Mouse (Mus musculus) thymus, adult 2 months (tissue): ENCODE results near the gene Trmo. TPM values are rescaled to one million over a fixed set of nuclear protein-coding genes. Genes with fewer than 3 reads are reported as not detected.

Source experiments
- DNase-seq: peaks from one replicate; pipeline ENCODE4 v3.0.0; 2021
- H3K27ac ChIP-seq: fragments of 200-500 bp; 2 replicates; pipeline ENCODE4 v1.5.1; 2012; ENCODE audit warnings: low read length, control low read depth; ENCODE audit not compliant: control insufficient read depth, insufficient read depth
- H3K27me3 ChIP-seq: fragments of 200-500 bp; 2 replicates; pipeline ENCODE4 v1.6.1; 2012; ENCODE audit warnings: mild to moderate bottlenecking, low read length, moderate library complexity, mixed read lengths; ENCODE audit not compliant: control insufficient read depth, insufficient read depth
- H3K36me3 ChIP-seq: fragments of 200-500 bp; 2 replicates; pipeline ENCODE4 v1.6.1; 2012; ENCODE audit warnings: mild to moderate bottlenecking, low read length, moderate library complexity; ENCODE audit not compliant: control insufficient read depth, insufficient read depth
- H3K4me1 ChIP-seq: fragments of 200-500 bp; replicated peaks from 2 replicates; pipeline ENCODE4 v1.6.1; 2012; ENCODE audit warnings: low read length; ENCODE audit not compliant: control insufficient read depth, insufficient read depth
- H3K4me3 ChIP-seq: fragments of 200-500 bp; 2 replicates; pipeline ENCODE4 v1.5.1; 2012; ENCODE audit warnings: mild to moderate bottlenecking, low read length, control low read depth, moderate library complexity; ENCODE audit not compliant: control insufficient read depth, insufficient read depth
- CTCF ChIP-seq: fragments of 200-500 bp; IDR thresholded peaks from 2 replicates; pipeline ENCODE4 v1.5.1; 2012; ENCODE audit warnings: mild to moderate bottlenecking, control low read depth, low read length, moderate library complexity, borderline replicate concordance; ENCODE audit not compliant: control insufficient read depth, poor library complexity, insufficient read depth; ENCODE audit errors: extremely low read depth
- POLR2A ChIP-seq: fragments of 200-500 bp; IDR thresholded peaks from 2 replicates; pipeline ENCODE4 v1.6.1; 2012; ENCODE audit warnings: mild to moderate bottlenecking, low read length, control low read depth, moderate library complexity; ENCODE audit not compliant: control insufficient read depth, poor library complexity, insufficient read depth; ENCODE audit errors: extremely low read depth
- WGBS: fragments of 180-500 bp; shearing (Covaris S2); methylation state at CpG from one replicate; pipeline ENCODE4 v1.1.7; 2018; 5-methylcytosine and 5-hydroxymethylcytosine counted together
- polyA plus RNA-seq: library from polyadenylated mRNA; depleted of rRNA; stranded (reverse); fragments of >200 nt; gene quantifications from 2 replicates; pipeline ENCODE4 v1.2.3, GENCODE M21; 2012

Trmo gene
- polyA plus RNA-seq, 1 experiment: 13.5 TPM

DNA sequence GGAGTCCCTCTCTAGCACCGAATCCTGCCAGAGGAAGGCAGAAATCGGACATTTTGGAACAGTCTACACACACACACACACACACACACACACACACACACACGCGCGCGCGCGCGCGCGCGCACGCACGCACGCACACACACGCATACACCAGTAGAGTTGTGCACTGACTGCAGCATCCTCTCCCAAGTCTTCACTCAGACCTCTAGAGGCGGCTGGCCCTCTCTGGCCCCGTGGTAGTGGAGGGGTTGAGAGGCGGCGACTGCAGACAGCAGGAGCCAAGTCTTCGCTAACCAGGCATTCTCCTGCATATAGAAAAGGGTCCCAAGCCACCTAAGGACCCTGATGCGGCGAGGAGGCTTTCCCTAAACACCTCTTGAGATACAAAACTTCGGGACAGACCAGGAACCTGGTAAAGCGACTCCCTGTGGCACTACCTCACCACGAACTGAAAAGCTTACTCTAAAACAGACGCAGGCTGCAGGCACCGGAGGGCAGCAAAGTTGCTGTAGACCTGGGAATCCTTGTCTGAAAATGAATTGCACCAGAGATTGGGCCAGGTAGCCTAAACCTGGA lies 46.4 kb downstream of the Trmo start:
- Histone ChIP-seq H3K4me1 (peaks cover 17% of the 10 kb centered on the region), H3K27ac (no peak overlapping the region), H3K4me3 (no peak overlapping the region), H3K27me3 (peaks cover 58% of the 10 kb centered on the region), H3K36me3 (no peaks in the 10 kb centered on the region)
- TF ChIP-seq CTCF (no peak), POLR2A (no peak)
- DNase-seq: no peak
- WGBS: 1% methylated on average over 28 of the region's 28 CpGs

DNA sequence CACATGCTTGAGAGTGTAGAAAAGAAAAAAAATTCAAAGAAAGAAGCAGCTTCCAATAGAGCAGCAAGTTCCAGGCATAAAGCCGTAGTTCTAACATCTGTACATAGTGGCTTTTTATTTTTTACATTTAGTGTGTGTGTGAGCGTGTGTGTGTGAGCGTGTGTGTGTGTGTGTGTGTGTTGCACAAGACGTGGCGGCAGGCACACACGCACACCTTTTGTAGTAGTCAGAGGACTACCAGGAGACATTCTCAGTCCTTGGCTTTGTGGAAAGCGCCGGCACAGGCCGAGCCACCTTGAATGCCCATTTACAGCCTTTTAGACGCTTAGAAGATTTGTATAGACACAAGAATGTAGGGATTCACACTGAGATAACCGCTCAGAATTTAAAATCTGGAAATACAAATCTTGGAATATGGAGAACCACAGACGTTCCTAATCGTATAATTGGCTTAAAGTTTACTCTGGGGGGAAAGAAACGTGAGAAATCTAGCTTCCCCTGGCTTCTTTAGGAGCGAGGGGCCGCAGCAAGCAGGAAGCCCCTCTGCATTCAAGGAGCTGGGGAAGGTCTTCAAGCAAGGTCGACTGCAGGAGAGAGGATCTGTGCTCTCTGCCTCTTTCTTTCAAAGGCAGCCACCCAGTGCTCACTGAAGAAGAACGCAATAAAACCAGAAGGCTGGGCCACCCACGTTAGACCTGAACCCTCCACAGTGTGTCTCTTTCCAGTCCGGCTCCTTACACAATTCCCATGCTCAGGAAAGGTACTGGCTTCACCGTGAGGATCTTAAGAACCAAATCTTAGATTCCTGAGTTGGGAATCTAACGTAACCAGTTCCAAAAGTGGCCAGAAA lies 47.2 kb downstream of the Trmo start:
- Histone ChIP-seq H3K36me3 (no peaks in the 10 kb centered on the region), H3K4me3 (no peak overlapping the region), H3K27me3 (peaks cover 52% of the 10 kb centered on the region), H3K4me1 (peaks cover 17% of the 10 kb centered on the region), H3K27ac (no peak overlapping the region)
- DNase-seq: no peak
- 28% methylated on average over 22 of the region's 22 CpGs for WGBS
- no peak for TF ChIP-seq CTCF

DNA sequence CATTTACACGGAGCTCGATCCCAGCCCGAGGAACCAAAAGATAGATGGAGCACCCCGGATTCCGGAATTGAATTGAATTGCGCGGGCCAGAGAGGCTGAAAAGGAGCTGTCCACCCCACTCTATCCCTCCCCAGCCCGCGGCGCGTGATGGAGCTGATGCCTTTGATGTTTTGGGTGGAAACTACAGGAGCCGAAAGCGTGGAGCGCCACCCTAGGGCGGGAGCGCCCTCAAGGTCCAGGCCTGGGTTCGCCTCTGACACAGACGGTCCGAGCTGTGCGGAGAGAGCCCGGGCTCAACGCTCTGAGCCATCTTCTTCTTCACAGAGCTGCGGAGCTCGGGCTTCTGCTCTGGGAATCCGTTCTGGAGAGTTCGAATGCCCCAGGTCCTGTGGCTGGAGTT lies 49.7 kb downstream of the Trmo start:
- peaks cover 37% of the 10 kb centered on the region for H3K27me3 ChIP-seq
- TF ChIP-seq CTCF (no peak), POLR2A (no peak)
- H3K27ac ChIP-seq: no peak overlapping the region
- H3K4me3 ChIP-seq: no peak overlapping the region
- no peak for DNase-seq
- no peaks in the 10 kb centered on the region for H3K36me3 ChIP-seq
- H3K4me1 ChIP-seq: peaks cover 8% of the 10 kb centered on the region; the same call in 1 of the 2 replicates
- 10% methylated on average over 26 of the region's 26 CpGs for WGBS

DNA sequence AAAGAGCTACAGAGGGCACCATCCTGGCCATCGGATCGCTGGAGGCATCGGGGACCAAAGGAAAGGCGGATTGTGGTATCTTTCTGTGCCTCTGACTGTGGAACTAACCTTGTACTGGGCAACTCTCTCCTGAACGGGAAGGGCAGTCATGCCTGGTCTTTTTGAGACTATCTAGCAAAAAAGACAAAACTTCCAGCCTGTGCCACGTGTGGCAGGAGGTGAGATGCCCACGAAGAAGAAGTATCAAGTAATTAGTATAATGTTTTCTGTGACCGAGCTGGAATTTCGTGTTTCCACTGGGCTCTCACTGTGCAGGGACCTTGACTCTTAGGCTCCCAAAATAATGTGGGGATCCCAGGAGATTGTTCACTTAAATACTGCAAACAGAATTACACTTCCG lies 50.2 kb downstream of the Trmo start:
- peaks cover 32% of the 10 kb centered on the region for H3K27me3 ChIP-seq
- no peaks in the 10 kb centered on the region for H3K36me3 ChIP-seq
- DNase-seq: no peak

DNA sequence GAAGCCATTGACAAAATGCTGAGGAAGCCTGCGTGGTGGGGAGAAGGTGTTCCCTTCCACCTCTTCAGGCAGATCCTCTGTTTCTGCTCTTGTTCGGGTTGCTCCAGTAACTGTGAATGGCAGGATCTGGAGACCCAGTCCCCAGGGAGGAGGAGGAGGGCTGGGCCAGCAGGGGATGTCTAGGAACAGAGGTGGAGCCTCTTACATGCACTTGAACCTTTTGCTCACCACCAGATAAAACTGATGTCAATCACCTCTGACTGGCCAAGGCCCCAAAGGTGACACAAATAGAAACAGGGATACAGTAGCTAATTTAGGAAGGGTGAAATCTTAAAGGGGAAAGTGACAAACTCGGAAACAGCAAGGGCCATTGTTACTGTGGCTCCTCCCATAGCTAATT lies 51.2 kb downstream of the Trmo start:
- 22% methylated on average over 3 of the region's 3 CpGs for WGBS
- no peak for DNase-seq
- H3K27ac ChIP-seq: no peak overlapping the region
- H3K4me3 ChIP-seq: no peak overlapping the region
- TF ChIP-seq CTCF (no peak), POLR2A (no peak)
- peaks cover 23% of the 10 kb centered on the region; the same call in 1 of the 2 replicates for H3K27me3 ChIP-seq
- H3K4me1 ChIP-seq: no peaks in the 10 kb centered on the region
- no peaks in the 10 kb centered on the region for H3K36me3 ChIP-seq

More for the DNA sequence above, 50.2 kb downstream of the Trmo start:
- TF ChIP-seq CTCF (no peak), POLR2A (no peak)
- whole genome bisulfite sequencing: 26% methylated on average over 10 of the region's 10 CpGs
- peaks cover 2% of the 10 kb centered on the region; the same call in 1 of the 2 replicates for H3K4me1 ChIP-seq
- H3K4me3 ChIP-seq: no peak overlapping the region
- H3K27ac ChIP-seq: no peak overlapping the region

DNA sequence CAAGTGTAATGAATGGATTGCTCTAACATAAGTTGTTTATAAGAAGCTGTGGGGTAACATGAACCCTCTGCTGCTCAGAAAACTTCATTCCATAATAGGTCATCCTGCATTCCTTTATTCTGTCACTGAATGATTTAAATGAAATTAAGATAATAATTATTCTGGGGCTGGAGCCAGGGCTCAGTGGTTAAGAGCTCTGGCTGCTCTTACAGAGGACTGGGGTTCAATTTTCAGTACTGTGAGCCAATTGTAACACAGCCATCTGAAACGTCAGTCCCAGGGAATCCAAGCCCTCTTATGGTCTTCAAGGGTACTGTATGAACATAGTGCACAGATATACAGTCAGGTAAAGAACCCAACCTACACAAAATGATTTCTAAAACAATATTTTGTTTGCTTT lies 53.4 kb downstream of the Trmo start:
- H3K4me1 ChIP-seq: no peaks in the 10 kb centered on the region
- no peak for TF ChIP-seq CTCF
- no peak for TF ChIP-seq POLR2A
- WGBS: 23% methylated on average over 1 of the region's 1 CpGs
- peaks cover 14% of the 10 kb centered on the region; the same call in 1 of the 2 replicates for H3K27me3 ChIP-seq
- DNase-seq: no peak
- no peaks in the 10 kb centered on the region for H3K36me3 ChIP-seq
- no peak overlapping the region for H3K4me3 ChIP-seq
- H3K27ac ChIP-seq: no peak overlapping the region
